Mouse (Mus musculus) cerebellum, postnatal 25 days (tissue): Measurements from ENCODE around the gene Peak1.

Source experiments
- DNase-seq, 2 experiments: peaks; one replicate each; pipeline ENCODE4 v3.0.0; 2021; ENCODE audit warnings: mixed read lengths in 2 of 2

Gene Peak1

GRCm38 (mm10) chr9:56191498-56192455, 226.1 kb downstream of the Peak1 start:
- DNase-seq: no peak

DNA sequence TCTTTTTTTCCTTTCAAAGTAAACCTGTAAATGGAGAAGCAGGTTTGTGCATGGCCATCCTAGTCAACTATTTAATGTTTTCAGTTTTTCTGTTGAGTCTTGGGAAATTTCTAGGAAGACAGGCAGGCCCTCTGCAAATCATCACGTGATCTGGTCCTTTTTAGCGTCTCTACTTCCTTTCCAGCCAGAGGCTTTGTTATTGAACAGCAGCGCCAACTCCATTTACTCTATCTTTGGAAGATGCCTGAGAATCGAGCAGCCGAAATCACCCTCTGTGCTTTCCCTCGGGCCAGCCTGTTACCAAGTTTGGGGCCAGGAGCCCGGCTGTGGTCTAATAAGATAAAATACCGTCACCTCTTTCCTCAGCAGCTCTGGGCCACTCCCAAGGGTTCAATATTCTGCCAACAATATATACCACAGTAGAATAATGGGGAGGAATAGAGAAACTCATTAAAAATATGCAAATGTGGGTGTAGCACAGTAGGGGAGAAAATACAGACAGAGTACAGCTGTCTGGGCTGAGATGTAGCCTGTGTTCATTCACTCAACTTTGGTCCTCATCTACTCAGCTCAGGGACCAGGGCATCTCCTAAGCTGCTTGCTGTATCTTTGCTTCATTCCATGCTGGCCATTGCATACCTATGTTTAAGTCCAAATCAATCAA, 237.6 kb downstream of the Peak1 start:
- DNase-seq: no peak

DNA sequence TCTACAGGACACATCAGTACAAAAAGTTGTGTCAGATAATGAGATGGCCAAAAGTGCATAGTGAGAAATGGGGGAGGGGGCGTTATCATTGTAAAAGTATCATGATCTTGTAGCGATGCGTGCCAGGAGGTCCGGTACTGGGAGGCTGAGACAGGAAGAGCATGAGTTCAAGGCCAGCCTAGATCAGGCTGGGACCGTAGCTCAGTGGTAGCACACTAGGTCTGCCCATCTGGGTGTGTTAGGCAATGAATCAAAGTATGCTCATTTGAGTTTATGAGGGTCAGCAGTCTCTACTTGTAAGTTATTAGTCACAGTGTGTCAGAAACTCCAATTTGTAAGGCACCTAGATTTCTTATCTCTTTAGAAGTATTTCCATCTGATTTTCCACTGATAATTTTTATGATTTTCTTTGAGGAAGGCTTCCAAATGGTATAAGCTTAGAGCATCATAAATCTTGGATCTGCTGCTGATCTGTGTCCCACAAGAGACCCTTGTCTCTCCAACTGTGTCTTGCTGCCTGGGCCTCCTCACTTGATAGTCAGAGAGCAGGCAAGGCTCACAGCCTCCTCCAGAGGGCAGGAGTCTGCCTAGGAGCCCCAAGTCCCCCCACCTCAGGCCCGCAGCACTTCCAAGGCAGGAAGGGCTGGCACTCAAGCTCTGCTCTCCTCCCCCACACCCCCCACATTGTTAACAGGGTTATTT, 238.3 kb downstream of the Peak1 start:
- DNase-seq: peak in 1 of 2 experiments; percentile 36

GRCm38 (mm10) chr9:56177354-56177753, 240.5 kb downstream of the Peak1 start:
- no peak for DNase-seq

- DNase-seq: no peak
Observed at GRCm38 (mm10) chr9:56175316-56175715, 242.6 kb downstream of the Peak1 start.

- no peak for DNase-seq
Observed at GRCm38 (mm10) chr9:56167690-56168089, 250.2 kb downstream of the Peak1 start.

- DNase-seq: no peak
Observed at GRCm38 (mm10) chr9:56166161-56166560, 251.7 kb downstream of the Peak1 start.

GRCm38 (mm10) chr9:56165377-56165776, 252.5 kb downstream of the Peak1 start, which contains the start of gene Tspan3:
Gene Tspan3, minus strand, starts transcription at chr9:56165477.
- DNase-seq: no peak

- peak; percentile 94 for DNase-seq
Observed at GRCm38 (mm10) chr9:56160341-56161141, 257.3 kb downstream of the Peak1 start.

GRCm38 (mm10) chr9:56159456-56159855, 258.4 kb downstream of the Peak1 start:
- DNase-seq: no peak

GRCm38 (mm10) chr9:56158077-56158476, 259.8 kb downstream of the Peak1 start:
- no peak for DNase-seq

DNA sequence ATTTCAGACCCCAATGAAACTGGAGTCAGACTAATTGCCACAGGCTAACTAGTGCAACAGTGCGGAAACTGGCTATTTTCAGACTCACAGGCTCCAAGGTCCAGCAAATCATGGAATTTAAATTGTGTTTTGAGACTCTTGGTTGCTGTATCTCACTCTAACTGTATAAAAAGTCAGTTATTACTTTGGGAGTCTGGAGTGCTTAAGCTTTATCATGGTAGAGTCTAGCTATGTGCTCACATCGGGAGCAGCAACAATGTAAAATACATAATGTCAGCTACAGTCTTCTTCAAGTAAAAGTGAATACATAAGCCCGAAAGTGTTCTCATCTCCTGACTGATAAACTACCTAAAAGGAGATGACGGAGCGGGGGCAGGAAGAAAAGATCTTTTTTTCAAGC, 263.3 kb downstream of the Peak1 start:
- DNase-seq: no peak

- DNase-seq: no peak
Observed at GRCm38 (mm10) chr9:56152482-56153007, 265.3 kb downstream of the Peak1 start.

- peak in 1 of 2 experiments; percentile 48 for DNase-seq
Observed at GRCm38 (mm10) chr9:56151745-56152481, 266.0 kb downstream of the Peak1 start.
